Mouse (Mus musculus): Measurements from ENCODE around the gene Slc2a2.

Gene Slc2a2

GRCm38 (mm10) chr3:28697797-28698196, at the start of gene Slc2a2:
TSS of gene Slc2a2 (plus strand) at chr3:28697903.
- DNase-seq, result no peak

- DNase-seq, result no peak
Measured at GRCm38 (mm10) chr3:28652574-28652973, 45.1 kb upstream of the Slc2a2 start.

GRCm38 (mm10) chr3:28653043-28653442, 44.7 kb upstream of the Slc2a2 start:
- DNase-seq, result no peak

- no peak for DNase-seq
Measured at GRCm38 (mm10) chr3:28654740-28655139, 43.0 kb upstream of the Slc2a2 start.

- DNase-seq, result no peak
Measured at GRCm38 (mm10) chr3:28658349-28658748, 39.4 kb upstream of the Slc2a2 start.

- no peak for DNase-seq
Measured at GRCm38 (mm10) chr3:28680851-28681250, 16.9 kb upstream of the Slc2a2 start.

GRCm38 (mm10) chr3:28681866-28682265, 15.8 kb upstream of the Slc2a2 start:
- DNase-seq, result no peak

GRCm38 (mm10) chr3:28682411-28682810, 15.3 kb upstream of the Slc2a2 start:
- DNase-seq, result no peak

- no peak for DNase-seq
Measured at GRCm38 (mm10) chr3:28685510-28685909, 12.2 kb upstream of the Slc2a2 start.

- no peak for DNase-seq
Measured at GRCm38 (mm10) chr3:28694811-28695210, 2.9 kb upstream of the Slc2a2 start.

- DNase-seq, result no peak
Measured at GRCm38 (mm10) chr3:28695608-28696007, 2.1 kb upstream of the Slc2a2 start.

GRCm38 (mm10) chr3:28696162-28696561, 1.5 kb upstream of the Slc2a2 start:
- DNase-seq, result no peak

- DNase-seq, result no peak
Measured at GRCm38 (mm10) chr3:28699601-28700000, 1.9 kb downstream of the Slc2a2 start.

GRCm38 (mm10) chr3:28705522-28706137, 7.9 kb downstream of the Slc2a2 start:
- no peak for DNase-seq

- DNase-seq, result no peak
Measured at GRCm38 (mm10) chr3:28706736-28707135, 9.0 kb downstream of the Slc2a2 start.

GRCm38 (mm10) chr3:28709740-28710139, 12.0 kb downstream of the Slc2a2 start:
- DNase-seq, result no peak

GRCm38 (mm10) chr3:28713913-28714698, 16.4 kb downstream of the Slc2a2 start:
- no peak for DNase-seq

- DNase-seq, result no peak
Measured at GRCm38 (mm10) chr3:28718521-28718920, 20.8 kb downstream of the Slc2a2 start.

GRCm38 (mm10) chr3:28721218-28721617, 23.5 kb downstream of the Slc2a2 start:
- DNase-seq, result no peak

GRCm38 (mm10) chr3:28721838-28722237, 24.1 kb downstream of the Slc2a2 start:
- no peak for DNase-seq

- DNase-seq, result no peak
Measured at GRCm38 (mm10) chr3:28722531-28722930, 24.8 kb downstream of the Slc2a2 start.

GRCm38 (mm10) chr3:28723534-28723933, 25.8 kb downstream of the Slc2a2 start:
- DNase-seq, result no peak

- no peak for DNase-seq
Measured at GRCm38 (mm10) chr3:28725203-28725602, 27.5 kb downstream of the Slc2a2 start.

- no peak for DNase-seq
Measured at GRCm38 (mm10) chr3:28726356-28726755, 28.7 kb downstream of the Slc2a2 start.

GRCm38 (mm10) chr3:28734712-28735111, 37.0 kb downstream of the Slc2a2 start:
- no peak for DNase-seq

Measured in cerebellum, adult 11-12 months (tissue).